Mouse (Mus musculus): ENCODE data around the gene Cdk14.

GRCm38 (mm10) chr5:5005633-5006032 is 414.5 kb downstream of the Cdk14 start:
- TF ChIP-seq CTCF (conservative IDR thresholded peaks at IDR 0.05; ENCODE audit: low read length) = no peak
- TF ChIP-seq POU5F1 (IDR thresholded peaks at IDR 0.05; ENCODE audit: borderline replicate concordance, low read length) = no peak

Measured in E14TG2a.4 (cell line).